Mouse (Mus musculus): Measurements from ENCODE around the gene St7l.

St7l gene

DNA sequence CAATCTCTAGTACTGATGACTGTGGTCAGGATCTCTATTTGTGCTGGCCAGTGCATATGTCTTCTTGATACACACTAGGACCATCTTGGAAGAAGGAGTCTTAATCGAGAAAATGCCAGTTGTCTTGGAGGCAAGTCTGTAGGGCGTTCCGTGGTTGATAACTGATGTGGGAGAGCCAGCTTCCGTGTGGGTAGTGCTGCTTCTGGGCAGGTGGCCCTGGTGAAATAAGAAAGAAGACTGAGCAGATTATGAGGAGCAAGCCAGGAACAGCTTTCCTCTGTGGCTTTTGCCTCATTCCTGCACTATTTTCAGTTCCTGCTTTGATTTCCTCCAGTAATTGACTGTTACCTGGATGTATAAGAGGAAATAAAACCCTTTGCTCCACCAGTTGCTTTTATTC, 41.6 kb downstream of the St7l start:
- no peak for DNase-seq

DNA sequence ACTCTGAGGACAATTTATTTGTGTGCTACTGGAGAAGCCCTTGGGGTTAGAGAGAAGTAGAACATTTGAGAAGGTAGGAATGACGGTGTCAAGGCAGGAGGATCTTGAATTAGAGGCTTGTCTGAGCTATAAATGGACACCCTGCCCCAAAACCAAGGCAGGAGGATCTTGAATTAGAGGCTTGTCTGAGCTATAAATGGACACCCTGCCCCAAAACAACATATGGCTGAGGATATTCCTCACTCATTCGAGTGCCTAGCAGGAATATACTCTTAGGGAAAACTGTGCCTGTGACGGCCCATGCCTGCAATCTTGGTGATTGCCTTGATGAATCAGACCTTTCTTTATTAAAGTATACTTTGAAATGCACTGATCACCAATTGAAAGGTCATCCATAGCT, 42.2 kb downstream of the St7l start:
- DNase-seq, result no peak

DNA sequence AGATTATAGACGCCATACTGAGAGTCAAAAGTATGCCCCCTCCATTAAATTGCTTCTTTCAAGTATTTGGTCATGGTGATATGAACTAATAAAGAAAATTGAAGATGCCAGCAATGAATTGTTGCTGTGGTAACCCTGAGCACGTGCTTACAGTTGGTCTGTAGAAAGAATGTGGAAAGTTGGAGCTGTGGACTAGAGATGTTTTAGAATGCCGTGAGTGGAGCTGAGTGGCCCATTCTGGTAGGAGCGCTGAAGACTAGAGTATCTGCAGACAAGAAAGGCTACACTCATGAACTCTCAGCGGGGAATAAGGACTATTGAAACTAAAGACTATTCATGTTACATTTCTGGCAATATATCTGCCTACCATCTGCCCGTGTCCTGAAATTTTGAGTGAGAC, 45.4 kb downstream of the St7l start:
- DNase-seq, result no peak

DNA sequence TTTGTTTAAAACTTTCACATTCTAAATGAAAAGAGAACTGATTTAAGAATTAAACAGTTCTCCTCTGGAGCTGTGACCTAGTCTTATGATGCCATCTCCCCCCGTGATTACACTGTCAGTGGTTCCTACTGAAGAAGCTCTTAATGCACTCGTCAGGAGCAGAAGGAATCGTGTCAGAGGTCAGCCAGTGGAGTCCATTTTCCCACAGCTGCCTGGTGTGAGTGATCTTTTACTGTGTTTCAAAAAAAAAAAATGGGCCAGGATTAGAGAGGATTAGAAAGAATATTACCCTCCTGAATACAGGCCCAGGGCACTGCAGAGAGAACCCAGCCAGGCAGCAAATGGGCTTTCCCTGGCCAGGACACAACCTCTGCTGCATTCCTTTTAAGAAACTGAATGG, 51.2 kb downstream of the St7l start:
- no peak for DNase-seq

DNA sequence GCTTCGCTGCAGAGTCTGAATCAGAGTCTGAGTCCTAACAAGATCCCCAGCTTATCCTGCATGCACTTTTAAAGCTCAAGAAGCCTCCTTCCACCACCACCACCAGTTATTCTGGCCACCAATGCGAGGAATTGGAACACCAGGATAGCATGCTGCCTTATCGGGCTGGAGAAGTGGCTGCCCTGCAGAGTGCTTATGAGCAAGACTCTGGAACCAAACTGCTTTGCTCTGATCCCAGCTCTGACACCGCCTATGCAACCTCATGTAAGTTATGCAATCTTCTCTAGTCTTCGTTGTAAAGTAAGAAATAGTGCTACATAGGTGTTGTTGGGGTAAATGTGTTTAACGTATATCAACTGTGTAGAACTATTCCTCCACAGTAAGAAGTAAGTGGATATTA, 65.6 kb downstream of the St7l start:
- DNase-seq, result no peak

DNA sequence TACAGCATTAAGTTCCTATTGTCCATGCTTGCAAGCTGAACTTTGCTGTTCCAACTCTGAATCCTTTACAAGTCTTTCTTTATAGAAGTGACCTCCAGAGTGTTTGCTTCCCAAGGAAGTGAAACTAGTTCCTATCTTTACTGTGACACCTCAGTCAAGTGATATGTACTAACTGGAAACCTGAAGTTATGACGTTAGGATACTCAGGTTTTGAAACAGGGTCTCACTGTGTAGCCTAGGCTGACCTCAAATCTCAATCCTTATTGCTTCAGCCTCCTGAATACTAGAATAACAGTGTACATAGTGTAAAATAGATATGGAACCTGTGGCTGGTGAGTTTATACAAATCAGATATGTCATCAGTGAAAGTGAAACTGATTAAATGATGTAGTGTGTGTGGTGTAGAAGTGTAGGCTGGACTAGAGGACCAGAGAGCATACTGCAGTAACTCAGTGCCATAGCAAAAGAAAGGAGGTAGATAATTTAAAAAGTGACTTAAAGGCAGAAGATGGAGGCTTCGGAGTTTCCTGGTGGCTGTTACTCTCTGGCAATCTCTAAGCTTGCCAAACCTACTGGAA, 74.0 kb downstream of the St7l start:
- no peak for DNase-seq

DNA sequence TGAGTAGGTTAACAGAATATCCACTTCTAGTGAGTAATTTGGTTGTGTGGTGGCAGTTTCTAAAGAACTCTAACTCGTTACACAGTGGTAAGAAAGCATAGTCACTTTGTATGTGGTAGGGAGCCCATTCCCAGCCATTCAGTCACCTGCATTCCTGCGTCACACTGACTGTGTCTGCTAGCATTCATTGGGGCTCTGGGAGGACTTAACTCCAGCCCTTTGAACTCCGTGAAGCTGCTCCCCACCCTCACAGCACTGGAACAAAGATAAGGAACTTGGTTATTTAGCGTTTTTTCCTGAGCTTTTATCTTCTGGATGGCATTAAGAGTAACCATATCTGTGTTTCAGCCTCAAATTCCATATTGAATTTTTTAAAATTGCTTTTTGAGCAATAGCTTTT, 74.5 kb downstream of the St7l start:
- no peak for DNase-seq

DNA sequence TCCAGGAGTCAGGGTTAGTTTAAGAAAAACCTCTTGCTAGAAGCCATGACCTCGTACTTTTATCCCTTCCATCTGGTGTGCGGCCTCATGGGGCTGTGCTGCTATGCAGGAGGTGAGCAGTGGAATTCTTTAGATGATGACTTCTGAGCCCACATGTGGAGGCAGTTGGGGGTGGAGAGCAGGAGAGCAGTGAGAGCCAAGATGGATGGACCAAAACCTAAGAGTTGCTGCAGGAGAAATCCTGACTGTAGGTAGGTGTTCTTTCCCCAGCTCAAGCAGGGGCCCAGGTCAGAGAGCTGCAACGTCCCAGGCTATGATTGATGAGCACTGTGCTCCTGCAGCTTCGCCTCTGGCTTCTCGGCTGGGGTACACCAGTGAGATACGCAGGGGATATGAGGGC, 76.9 kb downstream of the St7l start:
- DNase-seq, result no peak

DNA sequence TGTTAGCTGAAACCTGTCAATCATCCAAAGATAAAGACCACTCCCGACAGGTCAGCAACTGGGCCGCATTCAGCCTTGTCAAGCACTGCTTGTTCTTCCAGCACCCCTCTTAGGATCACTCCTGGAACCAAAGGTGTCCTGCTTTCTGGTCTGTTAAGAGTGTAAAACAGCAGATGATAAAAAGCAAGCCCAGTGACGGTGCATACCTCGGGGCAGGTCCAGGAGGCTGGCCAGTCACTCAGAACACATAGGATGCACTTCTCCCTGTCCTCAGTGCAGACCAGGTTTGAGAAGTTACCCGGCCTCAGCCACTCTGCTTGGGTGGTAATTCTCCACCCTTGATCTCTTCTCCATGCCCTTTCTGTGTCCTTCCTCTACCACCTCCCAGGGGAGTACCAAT, 78.9 kb downstream of the St7l start:
- no peak for DNase-seq

DNA sequence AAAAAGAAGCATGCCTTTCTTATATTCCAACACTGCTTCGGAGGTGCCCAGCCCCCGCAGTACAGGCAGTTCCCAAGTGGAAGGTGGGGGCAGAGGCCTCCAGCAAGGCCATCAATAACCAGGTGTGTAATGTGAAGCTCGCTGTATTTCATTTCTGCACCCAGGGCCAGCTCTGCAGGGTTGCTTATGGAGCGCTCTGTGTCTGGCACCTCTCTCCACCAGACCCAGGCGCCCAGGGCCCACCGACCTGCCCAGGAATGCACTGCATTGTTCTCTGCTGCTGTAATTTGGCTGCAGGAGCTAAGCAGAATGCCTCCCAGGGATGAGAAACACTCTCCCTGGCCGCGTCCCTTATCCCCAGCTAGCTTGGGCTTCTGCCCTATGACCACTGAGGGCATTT, 79.5 kb downstream of the St7l start:
- DNase-seq, result no peak

DNA sequence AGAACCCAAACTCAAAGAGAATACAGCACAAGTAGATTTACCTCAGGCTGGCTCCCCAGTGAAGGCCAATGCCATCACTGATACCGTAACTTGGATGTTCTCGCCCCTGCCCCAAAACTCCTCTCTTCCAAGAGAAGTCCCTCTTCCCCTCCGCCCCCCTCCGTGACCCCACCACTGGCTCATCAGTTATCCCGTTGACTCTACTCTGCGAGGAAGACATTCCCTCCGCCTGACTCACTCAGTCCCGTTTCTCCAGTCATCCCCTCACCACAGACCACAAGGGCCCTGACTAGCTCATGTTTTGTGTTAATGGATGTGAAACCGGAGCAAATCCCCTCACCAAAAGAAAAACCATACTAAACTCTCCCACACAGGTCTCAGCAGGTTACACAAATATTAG, 81.1 kb downstream of the St7l start:
- DNase-seq, result no peak

DNA sequence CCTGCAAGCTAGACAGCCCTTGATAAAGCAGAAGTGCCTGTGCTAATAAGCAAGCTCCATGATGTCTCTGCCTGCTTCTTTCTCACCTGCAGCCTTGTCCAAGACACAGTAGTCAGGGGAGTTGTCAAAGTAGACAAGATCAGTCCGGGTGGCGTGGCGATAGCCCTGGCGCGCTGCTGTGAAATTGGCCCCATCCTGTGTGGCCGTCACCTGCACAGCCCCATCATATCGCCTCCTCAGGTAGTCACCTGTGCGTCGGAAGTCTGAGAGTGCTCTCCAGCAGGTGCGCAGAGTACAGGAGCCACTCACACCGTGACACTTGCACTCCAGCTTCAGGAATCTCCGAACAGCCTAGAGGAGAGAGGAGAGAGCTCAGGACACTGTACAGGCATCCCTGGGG, 87.1 kb downstream of the St7l start:
- no peak for DNase-seq

DNA sequence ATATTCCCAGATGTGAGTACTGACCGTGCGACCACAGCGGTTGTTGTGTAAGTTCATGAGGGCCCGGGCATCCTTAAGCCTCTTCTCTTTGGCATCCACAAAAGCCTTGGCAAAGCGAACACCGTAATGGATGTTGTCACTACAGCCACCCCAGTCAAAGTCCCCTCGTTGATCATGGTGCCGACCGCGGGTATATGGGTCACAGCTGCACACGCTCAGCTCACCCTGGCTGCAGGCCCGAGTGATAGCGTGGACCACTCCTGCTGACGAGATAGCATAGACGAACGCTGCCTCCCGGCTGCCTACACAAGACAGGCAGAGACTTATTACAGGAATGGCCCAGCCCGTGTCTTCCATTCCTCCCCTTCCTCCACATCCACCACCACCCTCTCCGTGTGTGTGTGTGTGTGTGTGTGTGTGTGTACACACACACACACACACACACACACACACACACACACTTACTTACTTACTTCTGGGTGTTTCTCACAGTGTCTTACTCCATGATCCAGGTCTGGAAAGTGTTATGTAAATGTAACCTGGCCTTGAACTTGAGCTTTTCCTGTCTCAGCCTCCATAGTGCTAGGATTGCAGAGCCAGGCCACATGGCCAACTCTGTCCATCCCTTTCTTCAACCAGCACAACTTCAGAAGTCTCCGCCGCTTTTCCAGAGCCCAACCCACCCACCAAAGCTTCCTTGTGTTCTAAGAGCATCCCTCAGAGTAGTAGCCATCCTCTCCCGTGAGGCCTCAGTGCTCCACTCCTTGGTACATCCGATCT, 89.3 kb downstream of the St7l start:
- DNase-seq, result no peak

DNA sequence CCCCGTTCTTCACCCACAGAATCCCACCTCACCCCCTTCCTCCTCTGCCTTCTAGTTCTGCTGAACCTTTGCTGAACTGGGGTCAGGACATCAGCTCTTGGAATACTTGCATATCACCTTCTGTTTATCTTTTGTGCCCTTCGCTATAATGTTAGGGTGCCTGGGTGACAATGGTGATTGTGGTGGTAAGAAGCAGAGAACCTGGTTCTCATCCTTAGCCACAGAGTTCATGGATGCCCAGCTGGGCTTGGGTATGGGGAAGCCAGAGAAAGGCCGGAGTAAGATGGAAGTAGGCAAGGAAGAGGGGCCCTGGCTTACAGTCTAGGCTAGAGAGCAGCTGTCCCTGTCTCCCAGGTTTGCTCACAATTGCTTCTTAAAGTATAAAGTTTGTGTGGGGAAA, 90.3 kb downstream of the St7l start:
- no peak for DNase-seq

DNA sequence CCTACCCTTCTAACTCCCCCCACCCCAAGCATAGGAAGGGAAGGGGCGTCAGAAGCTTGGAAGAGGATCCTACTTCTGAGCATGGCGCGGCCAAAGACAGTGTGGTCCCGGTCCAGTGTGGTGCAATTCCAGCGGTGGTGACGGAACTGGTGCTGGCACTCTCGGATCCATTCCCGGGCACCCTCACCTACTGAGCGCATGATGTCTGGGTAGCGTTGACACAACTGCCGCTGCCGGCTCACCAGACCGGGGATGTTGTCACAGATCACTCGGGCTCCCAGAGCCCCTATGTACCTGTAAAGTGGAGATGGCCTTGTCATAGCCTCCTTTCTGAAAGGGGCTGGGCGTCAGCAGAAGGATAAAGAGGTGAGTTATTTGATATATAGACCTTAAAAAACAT, 90.7 kb downstream of the St7l start:
- DNase-seq, result no peak

DNA sequence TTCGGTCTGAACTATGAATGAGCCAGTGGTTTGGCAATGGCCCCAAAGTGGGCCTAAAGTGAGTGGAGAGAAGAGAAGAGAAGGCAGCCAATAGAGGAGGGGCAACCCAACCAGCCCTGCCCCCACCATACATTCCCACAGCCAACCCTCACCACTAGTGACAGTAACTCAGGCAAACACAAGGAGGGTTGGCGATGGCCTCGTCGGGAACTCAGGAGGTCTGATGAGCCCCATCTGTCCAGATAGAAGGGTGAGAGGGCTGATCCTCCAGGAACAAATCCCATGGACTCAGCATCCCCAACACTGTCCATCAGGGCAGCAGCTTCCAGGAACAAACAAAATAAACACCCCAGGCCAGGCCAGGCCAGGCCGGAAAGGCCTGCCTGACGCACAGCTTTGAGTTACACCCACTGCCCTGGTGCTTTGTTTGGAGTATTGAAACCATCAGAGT, 92.4 kb downstream of the St7l start:
- no peak for DNase-seq

DNA sequence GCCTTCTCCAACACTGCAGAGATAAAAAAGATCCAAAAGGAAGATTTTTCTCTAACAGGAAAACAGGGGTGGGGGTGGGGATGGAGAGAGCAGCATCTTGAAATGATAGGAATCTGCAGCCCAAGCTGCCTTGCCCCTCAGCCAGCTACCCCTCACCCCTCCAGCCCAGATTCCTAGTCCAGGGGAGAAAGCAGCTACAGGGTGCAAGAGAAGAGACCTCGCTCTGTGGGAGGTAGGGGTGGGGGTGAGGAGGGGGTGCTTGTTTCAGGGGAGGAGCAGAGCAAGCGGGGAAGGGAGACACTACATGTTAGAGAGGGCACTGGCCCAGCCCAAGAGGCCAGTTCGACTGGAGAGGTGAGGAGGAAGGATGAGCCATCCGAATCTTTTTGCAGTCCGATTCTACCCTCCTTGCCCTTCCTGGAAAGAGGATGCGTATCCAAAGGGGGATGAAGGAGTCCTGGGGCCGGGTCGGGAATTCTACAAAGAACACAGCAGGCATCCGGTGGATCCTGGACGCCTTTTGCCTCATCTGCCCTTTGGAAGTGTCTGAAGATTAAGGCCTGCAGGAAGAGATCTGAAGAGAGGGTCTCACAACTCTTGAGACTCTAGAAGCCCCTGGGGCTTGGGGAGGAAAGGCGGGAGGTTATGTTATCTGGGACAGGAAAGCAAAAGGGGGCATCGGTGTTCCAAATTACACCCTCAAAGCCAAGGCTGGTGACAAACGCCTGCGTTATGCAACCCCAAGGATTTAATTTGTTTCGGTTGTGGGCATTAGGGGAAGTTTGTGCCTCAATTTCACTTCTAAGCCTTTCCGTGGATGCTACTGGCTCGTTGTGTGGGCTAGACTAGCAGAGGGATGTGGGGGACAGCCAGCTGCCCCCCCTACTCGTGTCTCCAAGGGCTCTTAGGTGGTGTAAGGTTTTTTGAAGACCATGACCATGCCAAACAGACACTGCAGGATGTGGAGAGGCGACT, 96.5 kb downstream of the St7l start:
- no peak for DNase-seq

DNA sequence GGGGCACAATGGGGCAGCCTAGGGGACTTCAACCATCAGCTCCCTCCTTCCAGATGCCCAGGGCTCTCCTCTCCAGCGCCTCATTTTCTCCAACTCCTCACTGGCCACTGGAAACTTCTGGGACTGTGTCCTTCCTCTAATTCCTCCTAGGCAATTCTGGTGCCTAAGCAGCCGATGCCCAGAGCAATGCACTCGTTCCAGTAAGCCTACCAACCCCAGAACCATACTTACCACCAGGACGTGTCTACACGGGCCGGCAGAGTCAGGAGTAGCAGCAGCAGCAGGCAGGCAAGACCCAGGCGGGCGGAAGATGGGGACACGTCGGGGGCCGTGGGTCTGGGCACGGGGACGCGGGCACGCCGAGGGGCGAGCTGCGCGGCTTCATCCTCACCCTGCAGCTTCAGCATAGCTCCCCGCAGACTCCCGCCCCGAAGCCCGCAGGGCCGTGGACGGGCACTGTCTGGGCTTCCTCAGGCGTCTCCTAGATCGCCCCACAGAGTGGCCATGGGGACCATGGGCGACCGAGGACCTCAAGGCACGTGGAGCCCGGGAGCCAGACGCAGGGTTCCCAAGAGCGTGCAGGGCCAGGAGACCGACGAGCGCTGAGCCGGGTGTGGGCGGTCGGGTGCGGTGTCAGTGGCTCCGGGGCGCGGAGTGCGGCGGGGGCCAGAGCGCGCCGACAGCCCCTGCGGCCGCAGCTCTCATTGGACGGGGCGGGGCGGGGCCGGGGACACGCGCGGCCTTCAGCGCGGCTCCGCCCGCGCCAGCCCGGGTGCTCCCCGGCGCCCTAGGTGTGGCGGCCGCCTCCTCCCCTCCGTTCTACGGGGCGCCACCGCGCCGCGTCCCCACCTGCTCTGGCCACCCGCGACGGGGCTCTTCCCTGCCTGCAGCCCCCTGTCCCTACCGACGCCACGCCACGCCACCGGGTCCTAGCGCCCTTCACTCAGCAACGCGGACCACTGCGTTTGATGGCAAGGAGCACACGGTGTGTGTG, 97.6 kb downstream of the St7l start, which contains the start of gene Wnt2b:
TSS of gene Wnt2b (minus strand) at position 856 of the 994 bp plus-strand sequence.
- DNase-seq, result peak; percentile 11

DNA sequence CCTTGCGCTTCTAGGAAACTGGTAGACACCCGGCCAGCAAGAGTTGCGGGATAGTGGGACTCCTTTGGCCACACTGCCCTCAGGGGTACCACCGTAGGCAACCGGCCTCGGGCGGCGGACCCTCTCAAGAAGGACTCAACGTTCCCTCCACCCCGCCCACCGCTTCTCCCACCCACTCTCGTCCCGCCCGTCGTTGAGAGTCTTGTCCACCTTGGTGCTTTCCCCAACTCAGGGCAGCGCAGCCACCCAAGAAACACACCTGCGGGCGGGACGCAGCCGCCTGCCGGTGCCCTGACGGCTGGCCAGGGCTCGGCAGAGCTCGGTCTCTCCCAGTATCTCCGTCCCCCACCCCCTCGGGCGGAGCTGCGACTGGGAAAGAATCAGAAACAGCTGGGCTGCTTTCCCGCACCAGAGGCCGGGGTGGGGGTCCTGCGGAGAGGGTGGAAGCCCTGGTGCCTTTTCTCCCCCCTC, 98.4 kb downstream of the St7l start:
- DNase-seq, result peak; percentile 21

DNA sequence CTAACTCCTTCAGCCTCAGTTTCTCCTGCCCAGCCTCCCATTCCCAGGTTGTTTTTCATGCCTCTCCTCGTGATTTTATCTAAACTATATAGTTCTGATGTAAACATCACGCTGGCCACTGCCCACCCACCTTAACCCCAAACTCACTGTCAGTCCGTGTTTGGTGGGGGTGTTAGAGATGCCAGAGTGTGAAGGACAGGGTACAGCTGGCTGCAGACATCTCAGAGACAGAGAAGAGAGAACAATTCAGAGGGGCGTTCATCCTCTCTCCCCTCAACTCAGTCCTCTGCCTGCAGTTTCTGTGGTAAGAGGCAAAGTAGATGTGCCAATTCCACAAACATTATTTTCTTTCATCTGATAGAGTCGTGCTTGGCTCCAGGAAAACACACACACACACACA, 99.1 kb downstream of the St7l start:
- no peak for DNase-seq

DNA sequence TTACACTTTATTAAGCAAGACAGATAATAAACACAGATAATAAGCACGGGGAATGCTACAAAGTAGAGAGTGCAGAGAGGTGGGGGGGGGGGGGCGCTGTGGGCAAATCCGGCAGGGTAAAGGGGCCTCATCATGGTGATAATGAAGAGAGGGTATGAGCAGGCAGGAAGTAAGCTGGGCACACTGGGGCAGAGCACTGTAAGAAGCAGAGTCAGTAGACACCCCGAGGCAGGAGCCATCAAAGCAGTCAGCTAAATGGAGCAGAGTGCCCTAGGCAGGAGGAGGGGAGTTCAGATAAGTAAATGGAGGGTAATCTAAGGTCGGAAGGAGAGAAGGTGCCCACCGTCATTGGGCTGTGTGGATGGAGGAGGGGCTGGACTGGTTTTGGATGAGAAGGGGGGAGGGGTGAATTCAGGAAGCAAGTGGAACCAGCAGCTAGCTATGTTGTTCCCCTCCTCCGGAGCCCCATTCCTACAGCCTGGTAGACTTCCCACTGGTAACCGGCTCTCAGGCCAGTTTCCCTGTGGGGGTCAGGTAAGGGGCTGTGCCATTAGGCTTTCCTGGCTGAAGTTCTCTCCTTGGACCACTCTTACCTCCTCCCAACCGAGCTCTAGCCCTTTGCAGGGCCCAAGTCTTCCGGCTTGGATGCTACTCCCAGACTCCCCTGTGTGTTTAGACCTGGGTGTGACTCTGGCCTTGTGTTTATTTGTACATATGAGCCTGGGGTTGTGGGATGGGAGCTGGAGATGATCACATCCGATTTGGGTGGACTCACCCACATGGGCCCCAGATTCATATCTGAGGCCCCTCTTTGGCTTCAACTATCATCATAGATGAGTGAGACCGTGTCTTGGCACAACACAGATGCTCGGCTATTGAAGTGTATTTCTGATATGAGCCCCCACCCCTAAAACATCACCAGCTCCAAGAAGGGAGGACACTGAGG, 99.8 kb downstream of the St7l start:
- peak; percentile 58 for DNase-seq
